Mouse (Mus musculus): ENCODE data around the gene Pnp.

DNA sequence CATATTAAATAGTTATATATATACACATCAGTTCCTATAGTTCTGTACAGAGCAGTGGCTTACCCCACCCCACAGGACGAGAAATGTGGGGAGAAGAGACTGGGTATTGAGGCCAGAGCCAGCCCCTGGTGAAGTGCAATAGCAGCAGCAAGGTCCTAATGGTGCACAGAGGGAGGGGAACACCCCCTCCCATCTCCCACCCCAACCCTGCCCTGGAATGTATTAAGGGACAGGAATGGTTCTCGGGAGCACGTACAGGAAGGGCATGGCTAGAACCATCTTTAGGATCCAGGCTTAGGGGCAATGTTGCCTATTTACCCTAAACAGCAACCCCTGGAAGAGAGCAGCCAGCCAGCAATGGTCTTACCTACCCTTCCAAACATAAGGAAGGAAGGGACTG is 3.5 kb upstream of the Pnp start:
- TF ChIP-seq POLR2A (IDR thresholded peaks at IDR 0.05; ENCODE audit: low read depth, low read length), result no peak
- no peak for TF ChIP-seq CTCF (IDR thresholded peaks at IDR 0.05; ENCODE audit: extremely low read depth, insufficient read length, insufficient replicate concordance, low read depth, low read length)
